Mouse (Mus musculus): ENCODE measurements at regions not wholly inside any gene's neighbourhood (a gene's known extent, or its start where the extent isn't known, plus 50 kb on each side); places are given as distances from the start of the nearest gene placed in this dataset.

GRCm38 (mm10) chr8:18113262-18113661, 864.8 kb downstream of the Defb40 start:
- TF ChIP-seq CTCF (IDR thresholded peaks at IDR 0.05; ENCODE audit: low read depth) (no peak), EP300 (IDR thresholded peaks at IDR 0.05; ENCODE audit: low read depth) (no peak)

Measured in liver, embryonic 14.5 days (tissue).